Mouse (Mus musculus): ENCODE measurements around the gene Hist1h4f. TPM values are rescaled to one million over a fixed set of nuclear protein-coding genes. Genes with fewer than 3 reads are reported as not detected.

Gene Hist1h4f
- polyA plus RNA-seq, 1 experiment from 2014 or later: not detected

Small RNA genes lying within 50 kb of the gene (microRNA-seq; reads per million reads assigned to microRNA genes)
- not detected for gene Gm44297
- not detected for gene Gm44359
- gene Gm44394: not detected
- not detected for gene n-TStga1

Other genes with a start within 250 kb of the Hist1h4f start
- gene Zfp322a, start 182.4 kb downstream of the Hist1h4f start, polyA plus RNA-seq (2015; fragmentation: Nextera tagmentation; extraction: Ambion mirVana): 28.9 and 30.1 TPM in 2 replicates
- 7.2 and 8.3 TPM in 2 replicates for gene Abt1, start 127.8 kb downstream of the Hist1h4f start, polyA plus RNA-seq (2015; fragmentation: Nextera tagmentation; extraction: Ambion mirVana)
- gene Btn1a1, start 85.7 kb downstream of the Hist1h4f start, polyA plus RNA-seq (2015; fragmentation: Nextera tagmentation; extraction: Ambion mirVana): 0.11 and 0.19 TPM in 2 replicates
- gene Btn2a2, start 62.8 kb downstream of the Hist1h4f start, polyA plus RNA-seq (2015; fragmentation: Nextera tagmentation; extraction: Ambion mirVana): 0.09 TPM in 1 of 2 replicates, not detected in the other
- 0.92 and 4.6 TPM in 2 replicates for gene Hist1h4h, start 20.6 kb downstream of the Hist1h4f start, polyA plus RNA-seq (2015; fragmentation: Nextera tagmentation; extraction: Ambion mirVana)
- gene Hist1h2af, start 17.7 kb downstream of the Hist1h4f start, polyA plus RNA-seq (2015; fragmentation: Nextera tagmentation; extraction: Ambion mirVana): 1.7 TPM in 1 of 2 replicates, not detected in the other
- gene Hist1h3g, start 16.2 kb downstream of the Hist1h4f start, polyA plus RNA-seq (2015; fragmentation: Nextera tagmentation; extraction: Ambion mirVana): 1.3 TPM in 1 of 2 replicates, not detected in the other
- gene Hist1h2bh, start 8.3 kb downstream of the Hist1h4f start, polyA plus RNA-seq (2015; fragmentation: Nextera tagmentation; extraction: Ambion mirVana): 0.09 and 0.36 TPM in 2 replicates
- 0.21 TPM in 1 of 2 replicates, not detected in the other for gene Hist1h3f, start 7.6 kb downstream of the Hist1h4f start, polyA plus RNA-seq (2015; fragmentation: Nextera tagmentation; extraction: Ambion mirVana)
- 0.09 and 0.13 TPM in 2 replicates for gene Hist1h1d, start 1.6 kb upstream of the Hist1h4f start, polyA plus RNA-seq (2015; fragmentation: Nextera tagmentation; extraction: Ambion mirVana)
- 1.5 and 2.0 TPM in 2 replicates for gene Hist1h3e, start 10.7 kb upstream of the Hist1h4f start, polyA plus RNA-seq (2015; fragmentation: Nextera tagmentation; extraction: Ambion mirVana)
- 7.7 and 9.3 TPM in 2 replicates for gene Hist1h2ae, start 19.6 kb upstream of the Hist1h4f start, polyA plus RNA-seq (2015; fragmentation: Nextera tagmentation; extraction: Ambion mirVana)
- gene Hist1h2bg, start 19.7 kb upstream of the Hist1h4f start, polyA plus RNA-seq (2015; fragmentation: Nextera tagmentation; extraction: Ambion mirVana): 1.5 and 3.0 TPM in 2 replicates
- gene Hist1h2bf, start 22.5 kb upstream of the Hist1h4f start, polyA plus RNA-seq (2015; fragmentation: Nextera tagmentation; extraction: Ambion mirVana): 0.65 TPM in 1 of 2 replicates, not detected in the other
- not detected in 2 replicates for gene Hist1h2ad, start 22.7 kb upstream of the Hist1h4f start, polyA plus RNA-seq (2015; fragmentation: Nextera tagmentation; extraction: Ambion mirVana)
- 0.58 and 0.66 TPM in 2 replicates for gene Hist1h3d, start 24.1 kb upstream of the Hist1h4f start, polyA plus RNA-seq (2015; fragmentation: Nextera tagmentation; extraction: Ambion mirVana)
- gene Hist1h4d, start 29.9 kb upstream of the Hist1h4f start, polyA plus RNA-seq (2015; fragmentation: Nextera tagmentation; extraction: Ambion mirVana): 25.2 and 28.2 TPM in 2 replicates
- gene Hist1h2be, start 69.5 kb upstream of the Hist1h4f start, polyA plus RNA-seq (2015; fragmentation: Nextera tagmentation; extraction: Ambion mirVana): 0.80 and 0.89 TPM in 2 replicates
- gene Hist1h1e, start 70.9 kb upstream of the Hist1h4f start, polyA plus RNA-seq (2015; fragmentation: Nextera tagmentation; extraction: Ambion mirVana): 7.7 and 9.3 TPM in 2 replicates
- gene Hist1h2ac, start 132.3 kb upstream of the Hist1h4f start, polyA plus RNA-seq (2015; fragmentation: Nextera tagmentation; extraction: Ambion mirVana): 0.19 and 0.41 TPM in 2 replicates
- 37.8 and 45.4 TPM in 2 replicates for gene Hist1h2bc, start 132.6 kb upstream of the Hist1h4f start, polyA plus RNA-seq (2015; fragmentation: Nextera tagmentation; extraction: Ambion mirVana)
- not detected in 2 replicates for gene Hist1h1t, start 144.2 kb upstream of the Hist1h4f start, polyA plus RNA-seq (2015; fragmentation: Nextera tagmentation; extraction: Ambion mirVana)
- 2.4 and 3.7 TPM in 2 replicates for gene Hist1h4c, start 146.8 kb upstream of the Hist1h4f start, polyA plus RNA-seq (2015; fragmentation: Nextera tagmentation; extraction: Ambion mirVana)
- 6.6 and 7.2 TPM in 2 replicates for gene Hfe, start 159.2 kb upstream of the Hist1h4f start, polyA plus RNA-seq (2015; fragmentation: Nextera tagmentation; extraction: Ambion mirVana)
- gene Hist1h1c, start 187.2 kb upstream of the Hist1h4f start, polyA plus RNA-seq (2015; fragmentation: Nextera tagmentation; extraction: Ambion mirVana): 16.4 and 22.5 TPM in 2 replicates
- gene Hist1h3c, start 194.0 kb upstream of the Hist1h4f start, polyA plus RNA-seq (2015; fragmentation: Nextera tagmentation; extraction: Ambion mirVana): not detected in 2 replicates
- gene Hist1h2bb, start 195.1 kb upstream of the Hist1h4f start, polyA plus RNA-seq (2015; fragmentation: Nextera tagmentation; extraction: Ambion mirVana): 0.62 TPM in 1 of 2 replicates, not detected in the other
- 2.7 and 4.7 TPM in 2 replicates for gene Hist1h2ab, start 199.5 kb upstream of the Hist1h4f start, polyA plus RNA-seq (2015; fragmentation: Nextera tagmentation; extraction: Ambion mirVana)
- gene Hist1h3b, start 200.6 kb upstream of the Hist1h4f start, polyA plus RNA-seq (2015; fragmentation: Nextera tagmentation; extraction: Ambion mirVana): 0.58 TPM in 1 of 2 replicates, not detected in the other
- 1.2 TPM in 1 of 2 replicates, not detected in the other for gene Hist1h4b, start 205.4 kb upstream of the Hist1h4f start, polyA plus RNA-seq (2015; fragmentation: Nextera tagmentation; extraction: Ambion mirVana)
- gene Hist1h4a, start 209.6 kb upstream of the Hist1h4f start, polyA plus RNA-seq (2015; fragmentation: Nextera tagmentation; extraction: Ambion mirVana): 0.54 TPM in 1 of 2 replicates, not detected in the other
- 0.66 and 0.94 TPM in 2 replicates for gene Hist1h3a, start 210.7 kb upstream of the Hist1h4f start, polyA plus RNA-seq (2015; fragmentation: Nextera tagmentation; extraction: Ambion mirVana)
- 0.50 and 0.66 TPM in 2 replicates for gene Hist1h1a, start 212.0 kb upstream of the Hist1h4f start, polyA plus RNA-seq (2015; fragmentation: Nextera tagmentation; extraction: Ambion mirVana)
- gene Trim38, start 218.3 kb upstream of the Hist1h4f start, polyA plus RNA-seq (2015; fragmentation: Nextera tagmentation; extraction: Ambion mirVana): not detected in 2 replicates

All from neural tube, postnatal 0 days (tissue).